19 mouse cellular contexts compared by ENCODE assay signal in the genomic region with DNA sequence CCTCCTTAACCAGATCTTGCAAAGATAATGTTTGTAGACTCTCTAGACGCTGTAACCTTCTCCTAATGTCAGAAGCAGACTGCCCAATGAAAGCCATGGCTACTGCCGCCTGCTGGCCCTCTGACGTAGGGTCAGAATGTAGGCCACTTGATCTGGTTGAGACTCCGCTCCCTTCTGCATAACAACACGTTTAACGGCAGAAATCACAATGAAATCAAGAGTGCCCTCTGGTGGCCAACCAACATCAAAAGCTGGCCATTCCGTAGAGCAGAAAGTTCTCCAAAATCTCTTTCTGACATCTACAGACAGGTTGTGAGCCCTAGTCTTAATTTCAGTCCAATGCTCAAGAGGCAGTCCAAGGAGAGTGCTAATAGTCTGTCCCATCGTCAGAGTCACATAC. TPM values are rescaled to one million over a fixed set of nuclear protein-coding genes. Genes with fewer than 3 reads are reported as not detected.
DNase-seq lines count a peak whose midpoint lies in the region; ATAC-seq and TF ChIP-seq lines count a peak whose summit lies in the region.
"Not testable (repeated sequence)": the region's sequence is repeated elsewhere in the genome, so short reads cannot be mapped to it uniquely, and the experiment has no call there.
"Had no signal": no experiment of that assay in that cellular context is flagged by ENCODE, and none has a peak within 500 bp of the region (broad histone marks: within the 10 kb centered on the region; RNA-seq: fewer than 3 reads in every experiment).

No protein-coding gene starts in this region.

- intact Hi-C loops in left cerebral cortex, postnatal 14 days (cut with DNase I), result not testable (repeated sequence)

- H3K27me3 ChIP-seq in E14TG2a.4 (ENCODE audit: insufficient read depth, low read length); hindbrain, postnatal 0 days (ENCODE audit: insufficient read depth, low read length); midbrain, embryonic 14.5 days (ENCODE audit: control insufficient read depth, insufficient read depth, low read length): not testable (repeated sequence)

- TF ChIP-seq CTCF in E14TG2a.4 (conservative IDR thresholded peaks at IDR 0.05; ENCODE audit: low read length), result peak; percentile 37
- TF ChIP-seq CTCF in hindbrain, postnatal 0 days (IDR thresholded peaks at IDR 0.05; ENCODE audit: low read depth), result peak; percentile 30

- not testable (repeated sequence) for H3K4me3 ChIP-seq in E14TG2a.4 (replicated peaks; ENCODE audit: low read length); hindbrain, postnatal 0 days (ENCODE audit: low read length); midbrain, embryonic 14.5 days (replicated peaks; ENCODE audit: low read depth, low read length)

- not testable (repeated sequence) for H3K9ac ChIP-seq in hindbrain, postnatal 0 days (replicated peaks; ENCODE audit: low read length); midbrain, embryonic 14.5 days (replicated peaks; ENCODE audit: low read length)

- peaks cover 17% of the 10 kb centered on the region for H3K36me3 ChIP-seq in E14TG2a.4 (ENCODE audit: insufficient read depth, low read length)
- not testable (repeated sequence) for H3K36me3 ChIP-seq in hindbrain, postnatal 0 days (ENCODE audit: insufficient read depth, low read length); midbrain, embryonic 14.5 days (ENCODE audit: control insufficient read depth, insufficient read depth, low read length)

- not testable (repeated sequence) for H3K27ac ChIP-seq in hindbrain, postnatal 0 days; midbrain, embryonic 14.5 days (replicated peaks; ENCODE audit: low read depth, low read length)

- WGBS in hindbrain, postnatal 0 days, result 62% methylated on average over 8 of the region's 8 CpGs
- 59% methylated on average over 8 of the region's 8 CpGs for WGBS in midbrain, embryonic 14.5 days

- peaks cover 39% of the 10 kb centered on the region for H3K9me3 ChIP-seq in E14TG2a.4 (ENCODE audit: low read length)
- not testable (repeated sequence) for H3K9me3 ChIP-seq in hindbrain, postnatal 0 days (ENCODE audit: low read length); midbrain, embryonic 14.5 days (ENCODE audit: control insufficient read depth, low read length)

- ATAC-seq in hindbrain, postnatal 0 days; midbrain, embryonic 14.5 days (ENCODE audit: low FRiP score, low TSS enrichment): not testable (repeated sequence)

- DNase-seq in adrenal gland, adult 2 months, result peak; percentile 37
- DNase-seq in cerebellum, adult 9-10 months, result peak; percentile 10
- peak; percentile 11 for DNase-seq in hindbrain, postnatal 0 days (ENCODE audit: low spot score)
- DNase-seq in kidney, postnatal 4 days, result peak; percentile 5 to 23
- DNase-seq in left cerebral cortex, postnatal 14 days (ENCODE audit: low spot score in 2 of 2), result peak; percentile 3 to 8
- DNase-seq in midbrain, embryonic 14.5 days, result peak; percentile 3
- peak; percentile 5 for DNase-seq in telencephalon, adult 2 months (ENCODE audit: low read depth, low spot score)

- H3K4me1 ChIP-seq in E14TG2a.4 (replicated peaks; ENCODE audit: low read depth, low read length); hindbrain, postnatal 0 days (ENCODE audit: insufficient read depth, low read length); midbrain, embryonic 14.5 days (ENCODE audit: control insufficient read depth, insufficient read depth, low read length): not testable (repeated sequence)

- not testable (repeated sequence) for H3K4me2 ChIP-seq in hindbrain, postnatal 0 days (ENCODE audit: low read depth, low read length); midbrain, embryonic 14.5 days (ENCODE audit: low read length)

RNA-seq across cellular contexts. Expression of a gene that starts 6.4 kb away (rescaled TPM):
- not detected for total RNA-seq in adrenal gland, adult 2 months (2021)
- polyA plus RNA-seq in adrenal gland, adult 2 months (2012; rRNA removed), result not detected in 2 replicates
- not detected in 2 replicates for total RNA-seq in hindbrain, postnatal 0 days (2014; rRNA removed)
- polyA plus RNA-seq in hindbrain, postnatal 0 days (2015; fragmentation: Nextera tagmentation; extraction: Ambion mirVana), result not detected in 2 replicates
- total RNA-seq in left cerebral cortex, postnatal 14 days (2021), result not detected
- not detected in 2 replicates for polyA plus RNA-seq in midbrain, embryonic 14.5 days (2014; fragmentation: Nextera tagmentation; extraction: Ambion mirVana)
- total RNA-seq: gastrocnemius, postnatal 4 days; left cerebral cortex, postnatal 36 days; megakaryocyte, adult 5-6 weeks; monocyte, adult 5-6 weeks had no signal
- polyA plus RNA-seq: frontal cortex, adult 2 months; heart, embryonic 14.5 days; hindbrain, embryonic 12.5 days; kidney, embryonic 14.5 days; liver, embryonic 15.5 days; neural tube, embryonic 15.5 days; stomach, embryonic 14.5 days had no signal

RNA-seq across cellular contexts. Expression of a gene that starts 24.0 kb away (rescaled TPM):
- not detected for total RNA-seq in adrenal gland, adult 2 months (2021)
- polyA plus RNA-seq in adrenal gland, adult 2 months (2012; rRNA removed), result not detected in 2 replicates
- not detected in 2 replicates for total RNA-seq in hindbrain, postnatal 0 days (2014; rRNA removed)
- polyA plus RNA-seq in hindbrain, postnatal 0 days (2015; fragmentation: Nextera tagmentation; extraction: Ambion mirVana), result 0.59 and 0.62 TPM in 2 replicates
- not detected for total RNA-seq in left cerebral cortex, postnatal 14 days (2021)
- polyA plus RNA-seq in midbrain, embryonic 14.5 days (2014; fragmentation: Nextera tagmentation; extraction: Ambion mirVana), result not detected in 2 replicates
- total RNA-seq: gastrocnemius, postnatal 4 days; left cerebral cortex, postnatal 36 days; megakaryocyte, adult 5-6 weeks; monocyte, adult 5-6 weeks had no signal
- polyA plus RNA-seq: frontal cortex, adult 2 months; heart, embryonic 14.5 days; hindbrain, embryonic 12.5 days; kidney, embryonic 14.5 days; liver, embryonic 15.5 days; neural tube, embryonic 15.5 days; stomach, embryonic 14.5 days had no signal

RNA-seq across cellular contexts. Expression of a gene that starts 31.6 kb away (rescaled TPM):
- total RNA-seq in adrenal gland, adult 2 months (2021), result not detected
- polyA plus RNA-seq in adrenal gland, adult 2 months (2012; rRNA removed), result not detected in 2 replicates
- total RNA-seq in hindbrain, postnatal 0 days (2014; rRNA removed), result not detected in 2 replicates
- not detected in 2 replicates for polyA plus RNA-seq in hindbrain, postnatal 0 days (2015; fragmentation: Nextera tagmentation; extraction: Ambion mirVana)
- total RNA-seq in left cerebral cortex, postnatal 14 days (2021), result not detected
- not detected in 2 replicates for polyA plus RNA-seq in midbrain, embryonic 14.5 days (2014; fragmentation: Nextera tagmentation; extraction: Ambion mirVana)
- total RNA-seq: gastrocnemius, postnatal 4 days; left cerebral cortex, postnatal 36 days; megakaryocyte, adult 5-6 weeks; monocyte, adult 5-6 weeks had no signal
- polyA plus RNA-seq: frontal cortex, adult 2 months; heart, embryonic 14.5 days; hindbrain, embryonic 12.5 days; kidney, embryonic 14.5 days; liver, embryonic 15.5 days; neural tube, embryonic 15.5 days; stomach, embryonic 14.5 days had no signal

RNA-seq across cellular contexts. Expression of a gene that starts 56.5 kb away (rescaled TPM):
- 10 to 100 TPM; 22.5 to 31.1 TPM for total RNA-seq in adrenal gland, adult 2 months (2021)
- 50.7 and 61.8 TPM in 2 replicates for polyA plus RNA-seq in adrenal gland, adult 2 months (2012; rRNA removed)
- total RNA-seq in hindbrain, postnatal 0 days (2014; rRNA removed), result 84.3 and 105 TPM in 2 replicates
- 69.2 and 70.5 TPM in 2 replicates for polyA plus RNA-seq in hindbrain, postnatal 0 days (2015; fragmentation: Nextera tagmentation; extraction: Ambion mirVana)
- total RNA-seq in left cerebral cortex, postnatal 14 days (2021), result 10 to 100 TPM; 51.0 to 58.8 TPM
- 82.8 and 94.7 TPM in 2 replicates for polyA plus RNA-seq in midbrain, embryonic 14.5 days (2014; fragmentation: Nextera tagmentation; extraction: Ambion mirVana)

RNA-seq across cellular contexts. Expression of a gene that starts 57.9 kb away (rescaled TPM):
- total RNA-seq in adrenal gland, adult 2 months (2021), result 1 to 10 TPM; 6.5 to 6.6 TPM
- polyA plus RNA-seq in adrenal gland, adult 2 months (2012; rRNA removed), result 0.37 and 0.45 TPM in 2 replicates
- 3.2 and 4.2 TPM in 2 replicates for total RNA-seq in hindbrain, postnatal 0 days (2014; rRNA removed)
- polyA plus RNA-seq in hindbrain, postnatal 0 days (2015; fragmentation: Nextera tagmentation; extraction: Ambion mirVana), result 12.0 and 15.3 TPM in 2 replicates
- 10 to 100 TPM; 10.1 to 12.1 TPM for total RNA-seq in left cerebral cortex, postnatal 14 days (2021)
- polyA plus RNA-seq in midbrain, embryonic 14.5 days (2014; fragmentation: Nextera tagmentation; extraction: Ambion mirVana), result 13.9 and 15.7 TPM in 2 replicates
